Mouse (Mus musculus) v-Abl transformed pro-B cells (cell line): ENCODE measurements around the gene Pdia5.

Experiments
- in situ Hi-C, 2 experiments: fragments of 400-800 bp; cut with MboI; formaldehyde crosslinking; loops; one replicate each; pipeline ENCODE4 v1.15.1; 2025; ENCODE audit not compliant: unreplicated experiment in 2 of 2

Gene Pdia5

GRCm38 (mm10) chr16:35363150-35364062, 127.3 kb downstream of the Pdia5 start, which contains the start of gene Sec22a:
Sec22a (minus strand) TSS chr16:35363918.
- in situ Hi-C loops = loop anchor here (25.0 kb wide), 5 partner anchors 449 to 1649 kb away; partner anchors contain the start of genes Parp14 (in 1 of the 2) and Polq (in 1 of the 2)

GRCm38 (mm10) chr16:35362221-35362620, 128.5 kb downstream of the Pdia5 start:
- in situ Hi-C loops = loop anchor here (25.0 kb wide), 5 partner anchors 450 to 1650 kb away; partner anchors contain the start of genes Parp14 (in 1 of the 2) and Polq (in 1 of the 2)

GRCm38 (mm10) chr16:35360593-35360992, 130.1 kb downstream of the Pdia5 start:
- in situ Hi-C loops = loop anchor here (25.0 kb wide), 5 partner anchors 452 to 1652 kb away; partner anchors contain the start of genes Parp14 (in 1 of the 2) and Polq (in 1 of the 2)

GRCm38 (mm10) chr16:35357449-35357848, 133.2 kb downstream of the Pdia5 start:
- in situ Hi-C loops = loop anchor here (25.0 kb wide), 5 partner anchors 455 to 1655 kb away; partner anchors contain the start of genes Parp14 (in 1 of the 2) and Polq (in 1 of the 2)
